Mouse (Mus musculus) CH12.LX (cell line): ENCODE measurements around the gene Gosr1. TPM values are rescaled to one million over a fixed set of nuclear protein-coding genes. Genes with fewer than 3 reads are reported as not detected.

Source experiments
- DNase-seq: peaks from one replicate; pipeline ENCODE4 v3.0.0-alpha.2; 2013; ENCODE audit errors: extremely low read depth
- H3K27ac ChIP-seq: 2 replicates; pipeline ENCODE4 v1.5.1; 2012; ENCODE audit warnings: low read depth, mild to moderate bottlenecking, control low read depth, moderate library complexity; ENCODE audit not compliant: insufficient read depth
- H3K27me3 ChIP-seq: replicated peaks from 2 replicates; pipeline ENCODE3; 2012; ENCODE audit warnings: inconsistent platforms
- H3K36me3 ChIP-seq, 2 experiments: replicated peaks in 1 of 2; 2 replicates each; pipeline versions ENCODE3 to v1.6.1; 2012; ENCODE audit warnings: inconsistent platforms in 1 of 2, low read length in 1 of 2, mild to moderate bottlenecking in 1 of 2, mixed read lengths in 1 of 2, moderate library complexity in 1 of 2; ENCODE audit not compliant: control insufficient read depth in 1 of 2, insufficient read depth in 1 of 2
- H3K4me1 ChIP-seq, 2 experiments: 2 replicates each; pipeline ENCODE4 v1.6.1; 2012; ENCODE audit warnings: inconsistent platforms in 1 of 2, moderate library complexity in 1 of 2; ENCODE audit not compliant: insufficient read depth in 2 of 2, control insufficient read depth in 1 of 2
- H3K4me2 ChIP-seq: 2 replicates; pipeline ENCODE4 v1.6.1; 2012; ENCODE audit warnings: low read depth, mild to moderate bottlenecking, control low read depth; ENCODE audit not compliant: poor library complexity, insufficient read depth, severe bottlenecking
- H3K4me3 ChIP-seq, 3 experiments: fragments of 150-350 bp in 1 of 3; sonication (generic) in 1 of 3; replicated peaks in 1 of 3; 2 replicates each; pipeline versions ENCODE3 to v1.5.1; 2011 to 2012; ENCODE audit warnings: low read depth in 2 of 3, low read length in 2 of 3, mild to moderate bottlenecking in 2 of 3, moderate library complexity in 2 of 3, control low read depth in 1 of 3, improper control_type of control experiment in 1 of 3, inconsistent platforms in 1 of 3, mixed read lengths in 1 of 3; ENCODE audit not compliant: poor library complexity in 1 of 3
- H3K79me2 ChIP-seq: replicated peaks from 2 replicates; pipeline ENCODE4 v1.6.1; 2012; ENCODE audit warnings: mild to moderate bottlenecking, moderate library complexity; ENCODE audit not compliant: control insufficient read depth, poor library complexity, insufficient read depth, severe bottlenecking; ENCODE audit errors: extremely low read depth
- H3K9ac ChIP-seq: 2 replicates; pipeline ENCODE4 v1.6.1; 2012; ENCODE audit warnings: low read depth, mild to moderate bottlenecking, control low read depth, moderate library complexity; ENCODE audit not compliant: insufficient read depth
- H3K9me3 ChIP-seq: replicated peaks from 2 replicates; pipeline ENCODE3; 2012; ENCODE audit warnings: low read length, inconsistent platforms, mixed read lengths
- CHD1 ChIP-seq: IDR thresholded peaks from 2 replicates; pipeline ENCODE4 v1.6.1; 2012; ENCODE audit warnings: low read depth, low read length, improper control_type of control experiment, inconsistent platforms
- CTCF ChIP-seq, 2 experiments: IDR thresholded peaks in 1 of 2; conservative IDR thresholded peaks in 1 of 2; 2 replicates each; pipeline ENCODE4 v1.5.1; 2011 to 2012; ENCODE audit warnings: low read depth in 2 of 2, low read length in 2 of 2, improper control_type of control experiment in 1 of 2, inconsistent platforms in 1 of 2, mild to moderate bottlenecking in 1 of 2, moderate library complexity in 1 of 2
- ELF1 ChIP-seq: IDR thresholded peaks from 2 replicates; pipeline ENCODE4 v1.6.1; 2014; ENCODE audit warnings: low read depth, mild to moderate bottlenecking, inconsistent platforms, low read length, improper control_type of control experiment
- ETS1 ChIP-seq: conservative IDR thresholded peaks from 2 replicates; pipeline ENCODE4 v1.6.1; 2012; ENCODE audit warnings: low read depth, mild to moderate bottlenecking, inconsistent platforms, low read length, improper control_type of control experiment, moderate library complexity
- GABPA ChIP-seq: IDR thresholded peaks from 2 replicates; pipeline ENCODE4 v1.6.1; 2012; ENCODE audit warnings: low read depth, low read length, improper control_type of control experiment, inconsistent platforms; ENCODE audit not compliant: insufficient replicate concordance
- HCFC1 ChIP-seq: IDR thresholded peaks from 2 replicates; pipeline ENCODE4 v1.6.1; 2012; ENCODE audit warnings: low read depth, mild to moderate bottlenecking, inconsistent platforms, low read length, improper control_type of control experiment
- IRF4 ChIP-seq: IDR thresholded peaks from 2 replicates; pipeline ENCODE4 v1.6.1; 2014; ENCODE audit warnings: low read depth, mild to moderate bottlenecking, inconsistent platforms, low read length, improper control_type of control experiment
- JUN ChIP-seq: IDR thresholded peaks from 2 replicates; pipeline ENCODE4 v1.6.1; 2011; ENCODE audit warnings: low read depth, mild to moderate bottlenecking, low read length, improper control_type of control experiment, moderate library complexity; ENCODE audit not compliant: insufficient read depth
- JUND ChIP-seq: conservative IDR thresholded peaks from 2 replicates; pipeline ENCODE4 v1.6.1; 2011; ENCODE audit warnings: low read depth, low read length, improper control_type of control experiment
- MAFK ChIP-seq: IDR thresholded peaks from 2 replicates; pipeline ENCODE4 v1.6.1; 2011; ENCODE audit warnings: low read length, improper control_type of control experiment; ENCODE audit not compliant: insufficient replicate concordance
- MAX ChIP-seq: IDR thresholded peaks from 2 replicates; pipeline ENCODE4 v1.6.1; 2011; ENCODE audit warnings: low read length, improper control_type of control experiment
- MYC ChIP-seq: IDR thresholded peaks from 2 replicates; pipeline ENCODE4 v1.6.1; 2011; ENCODE audit warnings: low read depth, mild to moderate bottlenecking, improper control_type of control experiment, low read length
- NELFE ChIP-seq: IDR thresholded peaks from 2 replicates; pipeline ENCODE4 v1.6.1; 2011; ENCODE audit warnings: low read depth, low read length, improper control_type of control experiment
- NRF1 ChIP-seq: IDR thresholded peaks from 2 replicates; pipeline ENCODE4 v1.6.1; 2014; ENCODE audit warnings: low read depth, mild to moderate bottlenecking, inconsistent platforms, low read length, improper control_type of control experiment, moderate library complexity
- POLR2A ChIP-seq: IDR thresholded peaks from 2 replicates; pipeline ENCODE4 v1.6.1; 2011; ENCODE audit warnings: low read depth, mild to moderate bottlenecking, improper control_type of control experiment, low read length
- POLR2AphosphoS2 ChIP-seq: IDR thresholded peaks from 2 replicates; pipeline ENCODE4 v1.6.1; 2011; ENCODE audit warnings: low read depth, low read length, improper control_type of control experiment
- RAD21 ChIP-seq: IDR thresholded peaks from 2 replicates; pipeline ENCODE4 v1.6.1; 2011; ENCODE audit warnings: low read depth, mild to moderate bottlenecking, low read length, improper control_type of control experiment, moderate library complexity
- SIN3A ChIP-seq: IDR thresholded peaks from 2 replicates; pipeline ENCODE4 v1.6.1; 2012; ENCODE audit warnings: low read length, improper control_type of control experiment, inconsistent platforms
- SMC3 ChIP-seq: IDR thresholded peaks from 2 replicates; pipeline ENCODE4 v1.6.1; 2011; ENCODE audit warnings: low read depth, low read length, improper control_type of control experiment
- TCF12 ChIP-seq: IDR thresholded peaks from 2 replicates; pipeline ENCODE4 v1.6.1; 2014; ENCODE audit warnings: low read depth, mild to moderate bottlenecking, inconsistent platforms, low read length, improper control_type of control experiment
- UBTF ChIP-seq: IDR thresholded peaks from 2 replicates; pipeline ENCODE4 v1.6.1; 2012; ENCODE audit warnings: low read depth, mild to moderate bottlenecking, inconsistent platforms, low read length, improper control_type of control experiment, moderate library complexity
- USF1 ChIP-seq: IDR thresholded peaks from 2 replicates; pipeline ENCODE4 v1.6.1; 2014; ENCODE audit warnings: low read depth, mild to moderate bottlenecking, inconsistent platforms, low read length, improper control_type of control experiment
- USF2 ChIP-seq: conservative IDR thresholded peaks from 2 replicates; pipeline ENCODE4 v1.6.1; 2011; ENCODE audit warnings: low read depth, low read length, improper control_type of control experiment
- ZC3H11A ChIP-seq: IDR thresholded peaks from 2 replicates; pipeline ENCODE4 v1.6.1; 2012; ENCODE audit warnings: low read depth, mild to moderate bottlenecking, inconsistent platforms, low read length, improper control_type of control experiment
- ZKSCAN1 ChIP-seq: IDR thresholded peaks from 2 replicates; pipeline ENCODE4 v1.6.1; 2012; ENCODE audit warnings: low read depth, inconsistent platforms, low read length, improper control_type of control experiment, borderline replicate concordance
- ZMIZ1 ChIP-seq: IDR thresholded peaks from 2 replicates; pipeline ENCODE4 v1.6.1; 2012; ENCODE audit warnings: low read depth, mild to moderate bottlenecking, inconsistent platforms, low read length, improper control_type of control experiment
- ZNF384 ChIP-seq: IDR thresholded peaks from 2 replicates; pipeline ENCODE4 v1.6.1; 2012; ENCODE audit warnings: low read depth, low read length, improper control_type of control experiment, inconsistent platforms
- dilution Hi-C: fragments of 300-500 bp; cut with MboI; formaldehyde crosslinking; loops from 2 replicates; pipeline ENCODE4 v1.14.3; 2020; ENCODE audit warnings: low sequenced_read_pairs; ENCODE audit not compliant: extremely low pct_unique_long_range_greater_than_20kb, extremely low pct_ligation_motif_present
- in situ Hi-C: fragments of 300-500 bp; cut with MboI; formaldehyde crosslinking; loops from 3 replicates; pipeline ENCODE4 v1.14.3; 2019; ENCODE audit warnings: low sequenced_read_pairs, low pct_ligation_motif_present, low pct_unique_long_range_greater_than_20kb, mixed read lengths
- polyA plus RNA-seq: library from polyadenylated mRNA; unstranded; fragments of >175 nt; gene quantifications from 2 replicates; pipeline ENCODE4 v1.2.1, GENCODE M21; 2012; ENCODE audit warnings: low read depth; ENCODE audit not compliant: insufficient read length
- total RNA-seq, 2 experiments: library from RNA; depleted of rRNA; stranded (reverse); fragments of 300-350 nt in 1 of 2; fragments of >200 nt in 1 of 2; gene quantifications; 2 replicates each; pipeline ENCODE4 v1.2.3; 2012 to 2014

Gene Gosr1
- total and polyA plus RNA-seq, 3 experiments = 21.2 to 46.6 (median 40.2) TPM

DNA sequence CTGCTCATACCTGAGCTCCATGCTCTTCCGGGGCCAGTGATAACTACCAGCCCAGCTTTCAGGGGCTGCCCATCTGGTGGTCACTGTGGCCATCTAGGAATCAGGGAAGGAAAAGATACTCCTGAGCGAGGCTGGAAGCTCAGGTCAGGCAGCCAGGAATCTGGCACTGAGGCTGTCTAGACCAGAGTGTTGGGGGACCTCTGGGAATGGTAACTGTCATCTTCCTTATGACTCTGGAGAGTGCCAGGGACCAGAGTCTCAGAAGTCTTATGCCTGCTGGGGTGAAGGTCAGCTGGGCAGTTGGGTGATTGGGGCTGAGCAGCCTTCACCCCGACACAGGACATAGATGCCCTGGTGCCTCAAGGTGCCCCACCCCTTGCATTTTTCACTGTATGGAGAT is 55.7 kb downstream of the Gosr1 start:
- dilution Hi-C loops = no loop called here

DNA sequence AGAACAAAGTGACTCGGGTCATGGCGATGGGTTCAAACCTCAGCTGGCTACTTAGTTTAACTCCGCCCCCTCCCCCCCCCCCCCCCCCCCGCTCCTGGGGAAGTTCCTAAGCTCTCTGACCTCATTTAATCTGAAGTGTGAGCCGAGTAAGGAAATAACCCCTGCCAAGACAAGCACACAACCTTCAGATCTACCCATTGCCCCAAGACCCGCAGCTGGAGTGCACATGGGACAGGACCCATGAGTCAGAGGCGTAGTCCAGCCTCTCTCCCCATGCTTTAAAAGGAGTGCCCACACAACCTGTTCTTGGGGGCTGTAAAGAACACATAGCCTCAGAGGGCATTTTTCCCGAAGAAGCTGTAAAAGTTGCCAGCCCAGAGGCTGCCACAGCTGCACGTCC is 63.8 kb downstream of the Gosr1 start:
- no peaks in the 10 kb centered on the region for H3K36me3 ChIP-seq
- TF ChIP-seq SMC3 = no peak
- no peak for TF ChIP-seq NELFE
- no peak for TF ChIP-seq POLR2A
- no peak for TF ChIP-seq JUN
- no peak for TF ChIP-seq HCFC1
- no peak for TF ChIP-seq TCF12
- no peak for TF ChIP-seq ZMIZ1
- no peak for TF ChIP-seq ZNF384
- no peak for TF ChIP-seq RAD21
- TF ChIP-seq NRF1 = no peak
- TF ChIP-seq ETS1 = no peak
- no peak for TF ChIP-seq SIN3A
- no peak for TF ChIP-seq ZC3H11A
- no peak for TF ChIP-seq USF1
- no peak for TF ChIP-seq CHD1
- no peak for TF ChIP-seq UBTF
- no peak for TF ChIP-seq JUND
- TF ChIP-seq, all 38 proteins: peak for 0
- Histone ChIP-seq H3K4me1 (peaks cover 0 to 14% of the 10 kb centered on the region in 2 experiments; a peak in 2 of 4 replicates), H3K9ac (no peak overlapping the region), H3K27ac (no peak overlapping the region), H3K79me2 (no peaks in the 10 kb centered on the region), H3K9me3 (no peaks in the 10 kb centered on the region), H3K4me3 (no peak overlapping the region), H3K27me3 (peaks cover 18% of the 10 kb centered on the region), H3K4me2 (no peak overlapping the region)
- dilution Hi-C loops = no loop called here
- in situ Hi-C loops = loop anchor here (10.0 kb wide), 1 partner anchor 195 kb away; no protein-coding TSS in a partner anchor
- no peak for DNase-seq

More for the DNA sequence above, 55.7 kb downstream of the Gosr1 start:
- no peak overlapping the region for H3K4me3 ChIP-seq
- no peaks in the 10 kb centered on the region for H3K36me3 ChIP-seq
- peaks cover 58% of the 10 kb centered on the region for H3K27me3 ChIP-seq
- H3K27ac ChIP-seq = no peak overlapping the region
- H3K9ac ChIP-seq = no peak overlapping the region
- DNase-seq = no peak
- TF ChIP-seq CTCF (conservative IDR thresholded peaks at IDR 0.05 in 1 of 2, IDR thresholded peaks at IDR 0.05 in 1 of 2; ENCODE audit: low read depth in 2 of 2, low read length in 2 of 2) (no peak), MYC (no peak), ZKSCAN1 (no peak), JUN (no peak), JUND (no peak), ELF1 (no peak), NRF1 (no peak), POLR2AphosphoS2 (no peak), TCF12 (no peak), USF2 (no peak), POLR2A (no peak), IRF4 (no peak), CHD1 (no peak), RAD21 (no peak), MAX (no peak), GABPA (no peak), MAFK (no peak)
- peaks cover 4 to 10% of the 10 kb centered on the region in 2 experiments for H3K4me1 ChIP-seq
- no peak overlapping the region for H3K4me2 ChIP-seq
- in situ Hi-C loops = no loop called here
- H3K9me3 ChIP-seq = peaks cover 8% of the 10 kb centered on the region
- H3K79me2 ChIP-seq = no peaks in the 10 kb centered on the region
